Mouse (Mus musculus) 3T3-L1 (cell line): ENCODE measurements at regions not wholly inside any gene's neighbourhood (a gene's known extent, or its start where the extent isn't known, plus 50 kb on each side); places are given as distances from the start of the nearest gene placed in this dataset.

Experiments used
- DNase-seq: peaks from one replicate; pipeline ENCODE4 v3.0.0-alpha.2; 2015; ENCODE audit warnings: low read depth, low spot score

GRCm38 (mm10) chr1:83527803-83528202, 119.8 kb upstream of the Sphkap start:
- no peak for DNase-seq

DNA sequence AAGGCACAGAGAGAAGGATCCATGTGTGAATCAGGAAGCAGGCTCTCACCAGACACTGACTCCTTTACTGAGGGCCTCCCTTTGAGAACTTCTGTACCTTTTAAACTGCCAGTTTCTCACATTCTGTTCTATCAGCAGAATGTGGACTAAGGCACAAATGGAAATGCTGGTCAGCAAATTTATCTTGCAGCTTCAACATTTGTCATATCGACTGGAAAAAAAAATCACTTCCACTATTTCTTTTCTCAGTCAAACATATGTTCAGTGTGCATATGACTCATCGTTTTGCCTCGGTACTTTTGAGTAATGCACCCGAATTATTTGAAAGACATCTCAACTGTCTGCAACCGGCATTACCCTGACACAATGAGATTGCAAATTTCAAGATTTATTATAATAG, 101.4 kb upstream of the Sphkap start:
- peak; percentile 1 for DNase-seq

- DNase-seq = no peak
Measured at GRCm38 (mm10) chr1:83505386-83505785, 97.4 kb upstream of the Sphkap start.

GRCm38 (mm10) chr1:83496888-83497287, 88.9 kb upstream of the Sphkap start:
- DNase-seq = no peak

DNA sequence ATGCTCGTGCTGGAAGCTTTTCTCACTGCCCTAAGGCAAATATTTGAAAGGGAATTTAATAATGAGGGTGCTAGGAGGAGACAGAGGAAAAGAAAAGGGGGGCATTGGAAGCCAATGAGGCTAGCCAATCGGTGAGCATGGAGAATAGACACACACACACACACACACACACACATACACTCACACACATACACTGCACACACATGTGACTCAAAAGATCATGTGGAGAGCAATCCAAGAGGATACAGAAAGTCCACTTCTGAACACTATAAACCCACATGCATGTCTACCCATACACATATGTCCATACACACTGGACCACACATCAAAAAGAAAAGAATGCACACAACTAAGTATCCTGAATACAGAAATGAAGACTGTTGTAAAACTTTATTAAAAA, 88.4 kb upstream of the Sphkap start:
- no peak for DNase-seq

- no peak for DNase-seq
Measured at GRCm38 (mm10) chr1:83495022-83495421, 87.0 kb upstream of the Sphkap start.

DNA sequence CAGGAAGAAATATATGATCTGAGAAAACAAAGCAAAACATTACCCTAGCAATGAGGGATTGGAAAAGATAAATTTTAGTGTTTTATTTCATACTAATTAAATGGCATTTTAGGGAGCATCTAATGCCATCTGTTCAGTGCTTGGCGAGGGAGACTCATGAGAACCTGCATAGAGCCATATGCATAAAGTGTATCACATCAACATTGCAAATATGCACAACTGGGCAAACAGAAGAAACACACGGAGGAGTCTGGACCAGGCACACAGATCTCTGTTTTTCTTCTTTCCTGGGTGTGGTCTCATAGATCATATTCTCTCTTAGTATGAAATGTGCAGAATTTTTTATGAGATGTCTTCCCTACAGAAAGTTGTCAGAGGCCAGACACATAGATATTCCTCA, 71.1 kb upstream of the Sphkap start:
- DNase-seq = no peak
